Mouse (Mus musculus) bone marrow, adult 2 months (tissue): ENCODE data around the gene Otx1.

Experiments used
- CTCF ChIP-seq: fragments of 200-500 bp; IDR thresholded peaks from 2 replicates; pipeline ENCODE4 v1.5.1; 2011; ENCODE audit warnings: low read length, control low read depth; ENCODE audit not compliant: control insufficient read depth, insufficient read depth
- POLR2A ChIP-seq: fragments of 200-500 bp; IDR thresholded peaks from 2 replicates; pipeline ENCODE4 v1.6.1; 2011; ENCODE audit warnings: low read depth, mild to moderate bottlenecking, control low read depth, low read length, borderline replicate concordance; ENCODE audit not compliant: control insufficient read depth

DNA sequence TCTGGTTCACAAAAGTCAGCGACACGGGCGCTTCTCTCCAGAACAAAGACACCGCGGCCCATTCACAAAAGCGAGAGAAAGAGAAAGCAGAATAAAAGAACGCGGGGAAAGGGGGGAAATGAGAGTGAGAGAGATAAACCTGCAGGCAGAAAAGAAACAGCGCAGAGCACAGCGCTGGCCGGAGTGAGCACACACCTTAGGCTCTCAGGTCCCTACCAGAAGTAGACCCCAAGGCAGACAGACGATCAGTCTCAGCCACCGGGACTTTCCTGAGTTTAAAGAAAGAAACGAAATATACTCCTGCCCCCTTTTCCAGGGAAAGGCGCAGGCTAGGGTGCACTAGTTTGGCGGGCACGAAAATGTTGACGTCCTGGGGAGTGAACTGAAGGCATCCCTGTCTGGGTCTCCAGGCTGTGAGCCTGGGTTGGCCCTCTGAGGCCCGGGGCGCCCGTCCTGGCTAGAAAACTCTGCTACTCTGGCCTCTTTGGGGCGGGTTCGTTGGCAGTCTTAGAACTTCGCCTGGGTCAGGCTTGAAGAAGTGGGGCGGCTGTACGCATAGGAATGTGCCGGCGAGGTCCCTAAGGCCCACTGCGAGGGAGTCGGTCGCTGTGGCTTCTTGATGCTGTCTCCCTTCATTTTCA, 764 bp upstream of the Otx1 start:
- TF ChIP-seq CTCF (no peak), POLR2A (no peak)
